Mouse (Mus musculus): ENCODE data around the gene Il6. TPM values are rescaled to one million over a fixed set of nuclear protein-coding genes. Genes with fewer than 3 reads are reported as not detected.

Gene Il6
- polyA plus RNA-seq (2021; fragmentation: Nextera tagmentation): not detected in 2 replicates
- long read RNA-seq, experiment 1: 0 reads
- long read RNA-seq, experiment 2: 0 reads

GRCm38 (mm10) chr5:30012726-30013503 is at the start of gene Il6:
Il6 (plus strand) TSS chr5:30013114.

Other genes with a start within 250 kb of the Il6 start
- 5.2 and 6.1 TPM in 2 replicates for gene Tyms, start 60.5 kb downstream of the Il6 start, polyA plus RNA-seq (2021; fragmentation: Nextera tagmentation)
- 1.8 and 3.1 TPM in 2 replicates for gene Garem2, start 92.0 kb downstream of the Il6 start, polyA plus RNA-seq (2021; fragmentation: Nextera tagmentation)
- gene 3110082J24Rik, start 93.0 kb downstream of the Il6 start, polyA plus RNA-seq (2021; fragmentation: Nextera tagmentation): 2.1 and 2.3 TPM in 2 replicates
- 45.4 and 58.5 TPM in 2 replicates for gene Hadha, start 142.0 kb downstream of the Il6 start, polyA plus RNA-seq (2021; fragmentation: Nextera tagmentation)
- gene Hadhb, start 142.1 kb downstream of the Il6 start, polyA plus RNA-seq (2021; fragmentation: Nextera tagmentation): 118 and 146 TPM in 2 replicates
- not detected in 2 replicates for gene Adgrf3, start 192.6 kb downstream of the Il6 start, polyA plus RNA-seq (2021; fragmentation: Nextera tagmentation)
- gene Selenoi, start 219.5 kb downstream of the Il6 start, polyA plus RNA-seq (2021; fragmentation: Nextera tagmentation): 15.1 and 18.5 TPM in 2 replicates